Mouse (Mus musculus) cerebellum, adult 9-10 months (tissue): Measurements from ENCODE around the gene Tbc1d10a.

Experiments
- DNase-seq: peaks from one replicate; pipeline ENCODE4 v3.0.0; 2022

The Tbc1d10a gene

GRCm38 (mm10) chr11:4217914-4218629, 31.5 kb downstream of the Tbc1d10a start, which contains the start of gene Castor1:
Gene Castor1 (plus strand): TSS chr11:4218225.
- peak; percentile 44 for DNase-seq

GRCm38 (mm10) chr11:4218637-4219036, 32.0 kb downstream of the Tbc1d10a start:
- DNase-seq = no peak

- peak; percentile 76 for DNase-seq
Observed at GRCm38 (mm10) chr11:4219317-4219751, 32.7 kb downstream of the Tbc1d10a start.

- DNase-seq = no peak
Observed at GRCm38 (mm10) chr11:4219908-4220307, 33.3 kb downstream of the Tbc1d10a start.

GRCm38 (mm10) chr11:4220443-4221400, 34.1 kb downstream of the Tbc1d10a start:
- DNase-seq = peak; percentile 84

GRCm38 (mm10) chr11:4222046-4222950, 35.7 kb downstream of the Tbc1d10a start:
- no peak for DNase-seq

GRCm38 (mm10) chr11:4223393-4224188, 37.0 kb downstream of the Tbc1d10a start:
- DNase-seq = no peak

GRCm38 (mm10) chr11:4224223-4224622, 37.6 kb downstream of the Tbc1d10a start:
- no peak for DNase-seq

- no peak for DNase-seq
Observed at GRCm38 (mm10) chr11:4226569-4227325, 40.2 kb downstream of the Tbc1d10a start.

GRCm38 (mm10) chr11:4228463-4228862, 41.9 kb downstream of the Tbc1d10a start:
- peak; percentile 91 for DNase-seq

GRCm38 (mm10) chr11:4229841-4230240, 43.3 kb downstream of the Tbc1d10a start:
- DNase-seq = no peak

GRCm38 (mm10) chr11:4231435-4231834, 44.8 kb downstream of the Tbc1d10a start:
- DNase-seq = no peak

- DNase-seq = no peak
Observed at GRCm38 (mm10) chr11:4232644-4233043, 46.1 kb downstream of the Tbc1d10a start.

GRCm38 (mm10) chr11:4235052-4235655, 48.6 kb downstream of the Tbc1d10a start:
- no peak for DNase-seq

- no peak for DNase-seq
Observed at GRCm38 (mm10) chr11:4235665-4236545, 49.3 kb downstream of the Tbc1d10a start, which contains the start of gene Osm. Gene Osm (plus strand): TSS chr11:4236420.

GRCm38 (mm10) chr11:4236546-4237067, 50.0 kb downstream of the Tbc1d10a start:
- DNase-seq = no peak

- DNase-seq = no peak
Observed at GRCm38 (mm10) chr11:4237389-4237912, 50.9 kb downstream of the Tbc1d10a start.

GRCm38 (mm10) chr11:4238167-4238566, 51.6 kb downstream of the Tbc1d10a start:
- no peak for DNase-seq

- DNase-seq = no peak
Observed at GRCm38 (mm10) chr11:4239691-4240090, 53.1 kb downstream of the Tbc1d10a start.
